Mouse (Mus musculus) thymus, postnatal 10 days (tissue): ENCODE measurements around the gene Vps9d1.
"Not testable (repeated sequence)": the region's sequence is repeated elsewhere in the genome, so short reads cannot be mapped to it uniquely, and the experiment has no call there.

Experiments used
- DNase-seq, 2 experiments: peaks; one replicate each; pipeline ENCODE4 v3.0.0; 2021; ENCODE audit warnings: low spot score in 2 of 2

Gene Vps9d1

DNA sequence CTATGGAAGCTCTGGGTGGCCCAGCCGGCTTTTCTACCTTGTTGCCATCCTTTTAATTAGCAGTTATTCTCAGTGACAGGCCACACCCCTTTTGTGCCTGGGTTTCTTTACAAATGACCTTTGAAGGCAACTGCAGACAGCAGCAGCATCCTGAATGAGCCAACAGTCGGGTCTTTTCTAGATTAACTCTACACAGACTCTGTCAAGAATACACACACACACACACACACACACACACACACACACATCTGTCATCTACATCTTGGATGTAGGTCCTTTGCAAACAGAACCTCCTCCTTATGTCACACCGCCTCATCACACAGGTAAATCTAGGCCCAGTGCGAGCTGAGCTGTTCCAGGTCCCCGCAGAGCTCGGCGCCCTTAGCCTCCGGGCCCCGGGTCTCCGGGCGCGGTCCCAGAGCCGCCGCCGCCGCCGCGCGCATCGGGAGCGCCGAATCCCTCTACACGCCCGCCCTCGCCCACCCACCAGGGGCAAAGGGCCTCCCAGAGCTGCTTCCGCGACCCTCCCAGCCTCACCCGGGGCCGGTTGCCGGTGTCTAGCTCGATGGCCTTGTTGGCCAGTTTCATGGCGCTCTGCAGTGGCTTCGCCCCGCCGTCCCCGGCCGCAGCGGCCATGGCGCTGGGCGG, 573 bp downstream of the Vps9d1 start:
- DNase-seq, result no peak

DNA sequence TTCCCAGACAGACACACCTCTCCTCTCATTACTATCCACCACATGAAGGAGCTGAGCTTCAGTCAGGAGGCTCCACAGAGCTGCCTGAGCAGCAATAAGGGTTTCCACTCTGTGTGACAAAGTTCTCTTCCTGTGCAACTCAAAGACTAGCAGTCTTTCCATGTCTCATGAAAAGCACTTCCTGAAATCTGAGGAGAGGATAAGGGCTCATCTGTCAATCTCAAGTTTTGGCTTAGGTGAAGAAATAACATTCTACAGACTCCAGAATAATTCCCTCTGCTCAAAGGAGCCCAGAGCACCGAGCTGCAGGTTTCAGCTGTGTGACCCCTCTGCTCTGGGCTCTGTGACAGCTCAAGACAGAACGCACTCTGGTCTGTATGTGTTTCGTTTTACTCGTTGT, 1.2 kb downstream of the Vps9d1 start:
- no peak for DNase-seq

- no peak for DNase-seq
Observed at GRCm38 (mm10) chr8:123250940-123251339, 3.2 kb downstream of the Vps9d1 start.

DNA sequence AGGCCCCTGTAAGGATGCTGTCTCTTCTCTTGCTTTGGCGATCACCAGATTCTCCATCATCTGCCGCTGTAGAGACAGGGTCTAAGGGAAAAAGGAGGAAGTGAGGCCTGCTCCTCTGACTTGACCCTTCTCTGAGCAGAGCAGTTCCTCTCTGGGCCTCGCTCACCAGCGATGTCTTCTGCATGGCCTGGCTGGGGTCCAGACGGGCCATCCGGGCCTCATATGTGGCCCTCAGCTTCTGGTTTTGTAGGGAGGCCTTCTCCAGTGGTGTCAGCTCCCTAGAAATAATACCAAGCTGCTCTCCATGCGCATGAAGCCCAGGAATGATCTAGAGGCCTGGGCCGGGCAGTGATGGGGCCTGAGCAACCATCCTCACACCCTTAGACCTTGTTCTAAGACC, 5.6 kb downstream of the Vps9d1 start:
- no peak for DNase-seq

GRCm38 (mm10) chr8:123247748-123248147, 6.4 kb downstream of the Vps9d1 start:
- DNase-seq, result no peak

- no peak for DNase-seq
Observed at GRCm38 (mm10) chr8:123245543-123245942, 8.6 kb downstream of the Vps9d1 start.

- DNase-seq, result no peak
Observed at GRCm38 (mm10) chr8:123244382-123244781, 9.8 kb downstream of the Vps9d1 start.

GRCm38 (mm10) chr8:123243053-123243452, 11.1 kb downstream of the Vps9d1 start:
- no peak for DNase-seq

- DNase-seq, result no peak
Observed at GRCm38 (mm10) chr8:123242107-123242923, 11.8 kb downstream of the Vps9d1 start.

DNA sequence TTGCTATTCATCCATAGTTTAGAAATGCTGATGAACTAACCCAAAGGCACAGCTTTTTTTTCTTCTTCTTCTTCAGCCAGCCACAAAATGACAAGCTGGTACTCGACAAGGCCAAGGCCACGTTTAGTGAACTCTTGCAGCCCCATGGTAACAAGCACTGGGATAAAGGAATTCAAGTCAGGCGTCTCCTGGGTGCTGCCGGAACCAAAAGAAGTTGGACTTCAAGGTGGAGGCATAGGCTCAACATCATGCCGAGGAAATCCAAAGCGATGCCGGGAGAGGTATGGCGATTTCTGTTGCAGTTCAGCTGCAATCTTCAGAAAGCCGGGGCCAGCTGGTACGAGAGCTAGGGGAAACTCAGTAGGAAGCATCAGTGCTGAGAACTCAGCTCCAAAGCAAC, 14.8 kb downstream of the Vps9d1 start:
- no peak for DNase-seq

DNA sequence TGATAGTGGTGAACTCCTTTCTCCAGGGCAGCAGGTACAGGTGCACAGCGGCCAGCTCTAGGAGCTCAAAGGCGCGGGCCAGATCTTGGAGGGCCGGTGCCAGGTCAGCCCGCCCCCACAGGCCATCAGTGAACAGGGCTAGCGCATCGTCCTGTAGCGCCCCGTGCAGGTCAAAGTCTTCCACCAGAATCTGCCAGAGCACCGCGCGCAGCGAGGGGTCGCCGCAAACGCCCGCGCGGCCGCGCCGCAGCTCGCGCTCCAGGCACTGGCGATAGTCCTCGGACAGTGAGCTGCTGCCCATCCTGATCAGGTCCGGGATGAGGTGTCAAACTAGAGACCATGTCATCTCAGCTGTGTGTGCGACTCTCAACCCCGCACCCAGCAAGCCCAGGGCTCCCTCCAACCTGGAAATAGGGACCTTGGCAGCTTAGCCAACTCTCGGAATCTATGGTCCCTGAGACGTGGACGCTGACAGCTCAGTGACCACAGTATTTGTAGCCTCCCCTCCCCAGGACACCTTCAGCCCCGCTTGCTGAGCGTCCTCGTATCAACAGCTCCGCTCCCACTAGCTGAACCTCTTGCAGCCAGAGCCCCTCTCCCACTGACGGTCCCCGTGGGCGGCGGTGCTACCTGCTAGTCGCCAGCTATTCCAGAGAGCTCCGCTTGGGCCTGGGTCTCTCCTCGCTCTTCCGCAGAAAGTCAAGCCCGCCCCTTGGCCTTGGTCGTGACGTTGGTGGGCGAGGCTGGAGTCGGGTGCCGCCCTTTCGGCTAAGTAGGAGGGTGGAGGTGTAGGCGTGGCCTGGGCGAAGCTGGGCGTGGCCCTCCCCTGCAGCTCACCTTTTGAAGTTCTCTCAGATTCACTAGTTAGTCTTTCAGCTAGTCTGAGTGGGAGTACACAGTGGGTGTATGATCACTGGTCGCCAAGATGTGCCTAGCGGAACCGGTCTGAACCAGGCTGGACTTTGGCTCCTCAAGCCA, 18.3 kb downstream of the Vps9d1 start, which contains the start of gene Spata2l:
Gene Spata2l, minus strand, starts transcription at position 714 of the 978 bp plus-strand sequence.
- peak; percentile 92 to 96 for DNase-seq

DNA sequence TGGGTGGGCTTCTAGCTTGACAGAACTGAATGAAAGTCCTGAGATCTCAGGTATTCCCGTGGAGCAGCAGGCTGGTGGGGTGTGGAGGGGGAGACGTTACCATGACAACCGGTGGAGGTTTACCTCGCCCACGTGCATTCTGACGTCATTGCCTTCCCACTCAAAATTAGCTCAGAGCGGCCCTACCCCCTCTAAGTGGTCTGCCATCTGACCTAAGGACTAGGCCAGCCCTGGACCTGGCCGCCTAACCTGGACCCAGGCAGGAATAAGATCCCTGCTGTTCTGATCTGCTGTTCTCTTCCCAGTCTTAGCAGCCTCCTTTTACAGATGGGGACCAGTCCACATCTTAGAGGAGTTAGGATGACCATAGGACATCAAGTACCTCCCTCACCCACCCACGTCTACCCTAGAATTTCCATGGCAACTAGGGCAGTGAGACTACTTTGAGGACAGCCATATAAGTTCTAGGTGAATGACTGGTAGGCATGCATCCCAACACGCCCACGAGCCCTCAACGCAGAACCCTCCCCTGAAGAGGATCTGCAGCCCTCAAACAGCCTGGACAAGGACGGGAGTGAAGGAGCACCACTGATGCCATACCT, 19.1 kb downstream of the Vps9d1 start:
- peak in 1 of 2 experiments; percentile 24 for DNase-seq

DNA sequence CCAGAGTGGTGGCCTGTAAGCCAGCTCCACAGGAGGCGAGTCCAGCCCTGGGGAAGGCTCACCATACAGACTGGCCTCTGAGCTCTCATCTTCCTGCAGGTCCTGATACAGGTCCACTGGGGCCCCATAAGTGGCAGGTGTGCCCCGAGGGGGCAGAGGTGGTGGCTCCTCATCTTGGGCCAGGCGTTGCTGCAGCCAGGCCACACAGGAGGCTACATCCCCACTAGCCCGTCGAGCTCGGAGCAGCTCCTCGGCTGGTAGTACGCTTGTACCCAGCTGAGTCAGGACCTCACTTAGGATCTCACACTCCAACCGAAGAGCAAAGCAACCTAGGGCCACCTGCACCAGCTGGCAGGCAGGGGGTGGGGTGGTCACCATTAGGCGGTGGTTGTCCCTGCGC, 20.4 kb downstream of the Vps9d1 start:
- DNase-seq, result no peak

DNA sequence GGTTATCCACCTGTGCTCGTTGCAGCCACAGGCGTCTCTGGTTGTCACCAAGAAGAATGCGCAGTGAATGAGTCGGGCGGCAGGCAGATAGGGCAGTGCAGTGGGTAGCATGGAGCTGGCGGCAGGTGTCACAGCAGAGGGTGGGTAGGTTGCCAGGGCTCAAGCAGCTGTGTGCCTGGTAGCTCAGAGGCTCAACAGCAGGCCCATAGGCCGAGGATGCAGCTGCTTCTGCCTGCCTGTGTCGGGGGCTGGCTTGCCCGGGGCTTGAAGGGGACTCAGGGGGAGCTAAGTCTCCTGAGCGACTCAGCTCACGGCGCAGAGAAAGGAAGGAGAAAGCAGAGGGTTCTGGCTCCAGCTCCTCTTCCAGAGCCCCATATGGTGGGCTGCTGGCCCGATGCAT, 20.8 kb downstream of the Vps9d1 start:
- no peak for DNase-seq

- no peak for DNase-seq
Observed at GRCm38 (mm10) chr8:123232553-123232952, 21.6 kb downstream of the Vps9d1 start.

DNA sequence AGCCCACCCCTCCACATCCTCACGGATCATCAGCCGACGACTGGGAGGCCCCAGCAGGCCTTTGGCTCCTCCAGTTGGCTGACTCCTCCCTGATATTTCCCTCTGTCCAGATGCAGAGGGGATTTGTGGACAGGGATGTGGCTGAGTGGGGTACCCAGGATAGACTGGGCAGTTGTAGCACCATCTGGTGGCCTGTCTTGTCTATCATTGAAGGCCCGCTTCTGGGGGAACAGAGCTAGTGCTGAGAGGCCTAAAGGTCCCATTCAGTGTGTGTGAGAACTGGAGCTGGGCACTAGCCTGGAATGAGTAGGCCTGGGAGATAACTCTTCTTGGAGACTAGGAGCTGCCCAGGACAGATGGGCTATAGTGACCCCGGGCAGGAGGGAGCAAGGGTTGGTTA, 22.4 kb downstream of the Vps9d1 start:
- DNase-seq, result no peak

DNA sequence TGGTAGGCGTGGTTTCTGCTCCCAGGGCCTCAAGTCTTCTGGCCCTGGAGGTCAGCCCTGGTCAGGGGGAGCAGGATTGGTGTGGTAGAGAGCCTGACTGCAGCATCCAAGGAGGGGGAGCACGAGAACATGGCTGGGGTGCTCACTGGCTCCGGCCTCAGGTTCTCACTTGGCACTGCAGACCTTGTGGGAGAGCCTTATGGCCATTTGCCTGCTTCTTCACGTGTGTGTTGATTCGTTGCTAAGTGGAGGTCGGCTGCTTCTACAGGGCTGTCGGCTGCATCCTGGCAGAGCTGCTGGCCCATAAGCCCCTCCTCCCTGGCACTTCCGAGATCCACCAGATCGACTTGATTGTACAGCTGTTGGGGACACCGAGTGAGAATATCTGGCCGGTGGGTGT, 23.8 kb downstream of the Vps9d1 start:
- DNase-seq, result not testable (repeated sequence)

DNA sequence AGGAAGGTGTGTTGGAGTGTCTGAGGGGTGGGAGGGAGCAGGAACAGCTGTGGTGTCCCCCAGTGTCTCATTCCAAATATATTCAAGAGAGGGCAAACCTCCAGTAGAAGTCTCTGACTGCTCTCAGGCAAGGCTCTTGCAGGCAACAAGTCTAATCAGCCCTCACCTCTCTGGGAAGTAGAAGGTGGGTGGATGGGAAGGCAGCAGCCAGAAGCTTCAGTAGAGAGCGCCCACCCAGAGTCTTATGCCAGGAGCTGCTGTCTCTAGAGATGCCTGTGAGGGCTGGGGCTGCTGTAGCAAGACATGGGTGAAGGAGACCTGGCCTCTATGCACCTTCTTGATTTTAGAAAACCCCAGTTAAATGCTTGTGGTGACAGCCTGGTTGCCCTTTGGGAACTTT, 25.7 kb downstream of the Vps9d1 start:
- no peak for DNase-seq

GRCm38 (mm10) chr8:123224278-123225266, 29.6 kb downstream of the Vps9d1 start, which contains the start of gene Cdk10:
Cdk10 (plus strand) TSS chr8:123224842.
- peak; percentile 77 to 87 for DNase-seq

- DNase-seq, result no peak
Observed at GRCm38 (mm10) chr8:123220917-123221316, 33.2 kb downstream of the Vps9d1 start.
